Mouse (Mus musculus) C3H10T1/2 (cell line): ENCODE measurements around the gene Myh11. TPM values are rescaled to one million over a fixed set of nuclear protein-coding genes. Genes with fewer than 3 reads are reported as not detected.

Experiments
- polyA plus RNA-seq, 2 experiments: library from polyadenylated mRNA; unstranded; fragments of >200 nt; fragmentation: generic; extraction: Trizol; gene quantifications; one replicate each; pipeline ENCODE4 v1.2.1; 2012; ENCODE audit warnings: missing spikeins in 2 of 2

The Myh11 gene
- polyA plus RNA-seq = under 1 TPM in 1 of 2 experiments, not detected in 1; 0.12 TPM

GRCm38 (mm10) chr16:14291223-14291622 is at the start of gene Myh11:
Gene Myh11 (minus strand): TSS chr16:14291372.

DNA sequence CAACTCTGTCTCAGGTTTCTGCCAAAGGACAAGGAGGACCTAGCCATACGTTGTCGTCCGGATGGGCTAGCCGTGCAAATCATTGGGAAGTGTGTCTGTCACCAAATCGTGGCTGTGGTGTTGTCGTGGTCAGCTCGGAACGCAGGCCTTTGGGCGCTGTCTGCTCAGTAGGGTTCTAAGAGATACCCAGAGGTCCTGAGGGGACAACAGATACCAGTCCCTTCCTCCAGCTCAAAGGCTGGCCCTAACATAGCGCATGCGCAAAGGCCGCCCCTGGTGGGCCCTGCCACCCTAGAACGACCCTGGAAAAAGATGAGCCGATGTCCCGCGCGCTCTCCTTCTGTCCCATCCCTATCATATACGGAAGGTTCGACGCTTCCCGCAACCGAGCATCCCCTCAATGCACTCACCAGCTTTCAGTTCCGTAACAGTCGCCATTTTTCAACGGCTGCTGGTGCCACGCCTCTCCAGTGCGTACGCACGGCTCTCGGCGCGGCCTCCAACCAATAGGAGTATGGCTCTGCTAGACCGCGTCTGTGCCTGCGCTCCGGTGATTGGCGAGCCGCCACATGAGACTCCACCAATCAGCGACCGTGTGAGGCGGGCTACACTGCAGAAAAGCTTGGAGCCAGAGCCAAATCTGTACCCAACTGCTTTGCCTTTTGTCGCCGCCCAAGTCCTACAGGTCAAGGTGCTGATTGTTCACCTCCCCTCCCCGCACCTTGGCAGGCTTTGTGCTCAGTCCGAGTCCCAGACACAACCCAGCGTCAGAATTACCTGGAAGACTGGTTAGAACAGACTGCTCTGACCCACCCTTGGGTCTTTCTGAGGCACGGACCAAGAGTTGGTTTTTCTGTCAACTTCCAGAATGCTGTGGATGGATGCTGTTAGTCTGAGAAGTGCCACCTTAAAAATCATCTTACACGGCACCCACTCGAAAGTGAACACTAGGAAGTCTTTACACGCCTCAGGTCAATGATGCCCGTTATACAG is 26.0 kb upstream of the Myh11 start, which contains the start of gene Fopnl:
Gene Fopnl, minus strand, starts transcription at position 522 of the 993 bp plus-strand sequence.

DNA sequence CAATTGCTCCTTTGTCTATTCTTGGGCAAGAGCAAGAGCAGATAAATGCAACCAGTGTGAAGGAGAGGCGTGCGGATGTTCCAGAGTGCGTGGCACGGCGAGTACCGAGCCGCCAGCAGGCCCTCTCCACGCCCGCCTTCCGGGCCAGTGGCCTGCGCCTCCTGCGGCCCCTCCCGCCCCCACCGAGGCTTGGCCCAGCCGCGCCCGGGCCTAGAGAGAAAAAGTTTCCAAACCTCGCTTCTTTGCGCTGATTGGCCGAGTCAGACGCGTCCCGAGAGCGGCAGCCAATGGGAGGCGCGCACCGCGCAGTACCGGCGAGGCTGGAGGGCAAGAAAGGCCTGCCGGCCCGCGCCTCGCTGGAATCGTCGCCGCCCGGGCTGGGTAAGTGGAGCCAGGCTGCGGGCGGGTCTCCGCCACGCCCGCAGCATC is 128.2 kb downstream of the Myh11 start, which contains the start of the genes Nde1 and Marf1:
Gene Nde1, plus strand, starts transcription at position 288 of the 429 bp plus-strand sequence.
Gene Marf1, minus strand, starts transcription at position 364 of the 429 bp plus-strand sequence.

Other genes starting within 250 kb of the Myh11 start
- gene Nde1, start 128.1 kb downstream of the Myh11 start, polyA plus RNA-seq = 10 to 100 TPM; 18.0 to 87.8 TPM
- 1 to 10 TPM in 1 of 2 experiments, under 1 TPM in 1; 0.74 to 8.4 TPM for gene Marf1, start 128.0 kb downstream of the Myh11 start, polyA plus RNA-seq
- gene Fopnl, start 26.0 kb upstream of the Myh11 start, polyA plus RNA-seq = 10 to 100 TPM; 11.7 to 45.9 TPM
- 10 to 100 TPM in 1 of 2 experiments, 1 to 10 TPM in 1; 6.8 to 14.6 TPM for gene Abcc1, start 70.2 kb upstream of the Myh11 start, polyA plus RNA-seq